Comparison of ENCODE assay signal across 7 mouse cellular contexts in genomic region chr4:32601135-32601534, GRCm38 (mm10). TPM values are rescaled to one million over a fixed set of nuclear protein-coding genes. Genes with fewer than 3 reads are reported as not detected.
DNase-seq lines count a peak whose midpoint lies in the region; ATAC-seq and TF ChIP-seq lines count a peak whose summit lies in the region.

No protein-coding gene starts in this region.

- peak; percentile 71 for DNase-seq in neural tube, embryonic 10.5 days (ENCODE audit: extremely low spot score, low spot score)
- peak; percentile 79 for DNase-seq in ZHBTc4 (ENCODE audit: low read depth, low spot score)
- DNase-seq in embryonic facial prominence, embryonic 10.5 days (ENCODE audit: low spot score) = peak; percentile 83
- peak; percentile 27 for DNase-seq in lung, adult 2 months
- DNase-seq in thymus, postnatal 14 days = peak; percentile 62
- DNase-seq in layer of hippocampus, adult 9-10 months (ENCODE audit: low spot score) = no peak

- H3K4me3 ChIP-seq in neural tube, embryonic 15.5 days (replicated peaks) = no peak overlapping the region
- no peak overlapping the region for H3K4me3 ChIP-seq in embryonic facial prominence, embryonic 10.5 days
- H3K4me3 ChIP-seq in lung, adult 2 months (replicated peaks; ENCODE audit: extremely low read depth, low read depth, low read length) = no peak overlapping the region

- no peak overlapping the region for H3K27ac ChIP-seq in neural tube, embryonic 15.5 days (replicated peaks)
- no peak overlapping the region for H3K27ac ChIP-seq in embryonic facial prominence, embryonic 10.5 days (replicated peaks)

- H3K4me2 ChIP-seq in neural tube, embryonic 15.5 days = no peak overlapping the region

- no peak overlapping the region for H3K9ac ChIP-seq in neural tube, embryonic 15.5 days (replicated peaks)

- no peaks in the 10 kb centered on the region for H3K27me3 ChIP-seq in neural tube, embryonic 15.5 days (replicated peaks)
- no peaks in the 10 kb centered on the region for H3K27me3 ChIP-seq in embryonic facial prominence, embryonic 10.5 days (replicated peaks; ENCODE audit: low read depth, poor library complexity, severe bottlenecking)

- no peaks in the 10 kb centered on the region for H3K4me1 ChIP-seq in neural tube, embryonic 15.5 days
- no peaks in the 10 kb centered on the region for H3K4me1 ChIP-seq in embryonic facial prominence, embryonic 10.5 days
- no peaks in the 10 kb centered on the region for H3K4me1 ChIP-seq in lung, adult 2 months (ENCODE audit: control insufficient read depth, insufficient read depth, low read length)

- no peaks in the 10 kb centered on the region for H3K36me3 ChIP-seq in neural tube, embryonic 15.5 days
- H3K36me3 ChIP-seq in embryonic facial prominence, embryonic 10.5 days (replicated peaks) = no peaks in the 10 kb centered on the region

- H3K9me3 ChIP-seq in neural tube, embryonic 15.5 days (replicated peaks) = no peaks in the 10 kb centered on the region
- no peaks in the 10 kb centered on the region for H3K9me3 ChIP-seq in embryonic facial prominence, embryonic 10.5 days

- ATAC-seq in neural tube, embryonic 15.5 days (ENCODE audit: low FRiP score) = no peak

- WGBS in neural tube, embryonic 15.5 days = 27% methylated on average over 12 of the region's 12 CpGs
- WGBS in embryonic facial prominence, embryonic 10.5 days = 26% methylated on average over 12 of the region's 12 CpGs
- WGBS in lung, adult 2 months = 21% methylated on average over 12 of the region's 12 CpGs

- TF ChIP-seq POLR2A in lung, adult 2 months (IDR thresholded peaks at IDR 0.05; ENCODE audit: borderline replicate concordance, extremely low read depth, low read depth, low read length) = no peak

- TF ChIP-seq CTCF in lung, adult 2 months (IDR thresholded peaks at IDR 0.05; ENCODE audit: insufficient read depth, low read length) = no peak

RNA-seq across cellular contexts. Expression of gene Gja10, which starts 1.4 kb away (rescaled TPM):
- not detected in 2 replicates for polyA plus RNA-seq in neural tube, embryonic 15.5 days (2015; fragmentation: Nextera tagmentation; extraction: Ambion mirVana)
- polyA plus RNA-seq in embryonic facial prominence, embryonic 10.5 days (2016; fragmentation: Nextera tagmentation; extraction: Ambion mirVana) = 0.07 and 0.16 TPM in 2 replicates
- polyA plus RNA-seq in lung, adult 2 months (2012; rRNA removed) = not detected in 2 replicates

RNA-seq across cellular contexts. Expression of gene Casp8ap2, which starts 14.1 kb away (rescaled TPM):
- polyA plus RNA-seq in neural tube, embryonic 15.5 days (2015; fragmentation: Nextera tagmentation; extraction: Ambion mirVana) = 38.9 and 45.2 TPM in 2 replicates
- 76.8 TPM in 2 replicates for polyA plus RNA-seq in embryonic facial prominence, embryonic 10.5 days (2016; fragmentation: Nextera tagmentation; extraction: Ambion mirVana)
- polyA plus RNA-seq in lung, adult 2 months (2012; rRNA removed) = 1.7 and 6.7 TPM in 2 replicates

RNA-seq across cellular contexts. Expression of gene Mdn1, which starts 55.8 kb away (rescaled TPM):
- polyA plus RNA-seq in neural tube, embryonic 15.5 days (2015; fragmentation: Nextera tagmentation; extraction: Ambion mirVana) = 17.1 and 18.3 TPM in 2 replicates
- polyA plus RNA-seq in embryonic facial prominence, embryonic 10.5 days (2016; fragmentation: Nextera tagmentation; extraction: Ambion mirVana) = 22.4 and 23.3 TPM in 2 replicates
- 4.1 and 6.0 TPM in 2 replicates for polyA plus RNA-seq in lung, adult 2 months (2012; rRNA removed)
